Mouse (Mus musculus) heart, postnatal 0 days (tissue): ENCODE results near the gene 1810037I17Rik. TPM values are rescaled to one million over a fixed set of nuclear protein-coding genes. Genes with fewer than 3 reads are reported as not detected.

Source experiments
- ATAC-seq: fragments of 200-750 bp; cut with Nextera tagmentation; 2 replicates; pipeline ENCODE4 v1.8.0; 2017; ENCODE audit warnings: low read depth, moderate number of reproducible peaks, moderate library complexity; ENCODE audit not compliant: insufficient read depth
- DNase-seq: peaks from one replicate; pipeline ENCODE4 v3.0.0-alpha.2; 2016; ENCODE audit warnings: low spot score
- H3K27ac ChIP-seq: fragments of 300-500 bp; sonication (generic); 2 replicates; pipeline ENCODE4 v1.5.1; 2014; ENCODE audit warnings: low read depth, mild to moderate bottlenecking
- H3K27me3 ChIP-seq: fragments of 300-500 bp; sonication (generic); 2 replicates; pipeline ENCODE4 v1.6.1; 2014; ENCODE audit warnings: low read length, mixed read lengths; ENCODE audit not compliant: control insufficient read depth, insufficient read depth
- H3K36me3 ChIP-seq: fragments of 300-500 bp; sonication (generic); replicated peaks from 2 replicates; pipeline ENCODE4 v1.6.1; 2014; ENCODE audit warnings: low read length, mixed read lengths; ENCODE audit not compliant: control insufficient read depth, insufficient read depth
- H3K4me1 ChIP-seq: fragments of 300-500 bp; sonication (generic); 2 replicates; pipeline ENCODE4 v1.6.1; 2014; ENCODE audit warnings: antibody characterized with exemption; ENCODE audit not compliant: control insufficient read depth, insufficient read depth
- H3K4me2 ChIP-seq: fragments of 300-500 bp; sonication (generic); 2 replicates; pipeline ENCODE4 v1.6.1; 2014; ENCODE audit warnings: low read depth, mild to moderate bottlenecking, low read length, moderate library complexity
- H3K4me3 ChIP-seq: fragments of 300-500 bp; sonication (generic); 2 replicates; pipeline ENCODE4 v1.5.1; 2014; ENCODE audit warnings: low read depth, low read length
- H3K9ac ChIP-seq: fragments of 300-500 bp; sonication (generic); replicated peaks from 2 replicates; pipeline ENCODE4 v1.6.1; 2014; ENCODE audit warnings: low read depth, low read length, mixed read lengths
- H3K9me3 ChIP-seq: fragments of 300-500 bp; sonication (generic); replicated peaks from 2 replicates; pipeline ENCODE4 v1.6.1; 2016; ENCODE audit warnings: low read length; ENCODE audit not compliant: control insufficient read depth
- CTCF ChIP-seq: IDR thresholded peaks from 2 replicates; pipeline ENCODE4 v1.5.1; 2016; ENCODE audit warnings: antibody characterized with exemption, control low read depth, low read depth
- EP300 ChIP-seq: IDR thresholded peaks from 2 replicates; pipeline ENCODE4 v1.6.1; 2016; ENCODE audit warnings: antibody characterized with exemption, low read depth
- WGBS: fragments of 180-500 bp; shearing (Covaris S2); extraction: QIAGEN DNeasy Blood & Tissue Kit; methylation state at CpG from one replicate; pipeline ENCODE4 v1.1.7; 2014; 5-methylcytosine and 5-hydroxymethylcytosine counted together
- polyA plus RNA-seq: library from polyadenylated mRNA; unstranded; fragments of >200 nt; fragmentation: Nextera tagmentation; extraction: Ambion mirVana; gene quantifications from 2 replicates; pipeline ENCODE4 v1.2.1, GENCODE M21; 2015
- total RNA-seq: library from RNA; depleted of rRNA; stranded (reverse); fragments of >200 nt; gene quantifications from 2 replicates; pipeline ENCODE4 v1.2.3, GENCODE M21; 2014; ENCODE audit warnings: low replicate concordance

Gene 1810037I17Rik
- total and polyA plus RNA-seq, 2 experiments from 2014 or later, result 61.3 to 112 TPM

- TF ChIP-seq EP300, result no peak
- peak; percentile 65 for TF ChIP-seq CTCF
- no peaks in the 10 kb centered on the region for H3K27me3 ChIP-seq
Measured at GRCm38 (mm10) chr3:122939215-122939614, 15.2 kb downstream of the 1810037I17Rik start.

GRCm38 (mm10) chr3:122943387-122943890 lies 19.4 kb downstream of the 1810037I17Rik start:
- no peak for ATAC-seq
- WGBS, result 59% methylated on average over 6 of the region's 6 CpGs
- Histone ChIP-seq H3K36me3 (peaks cover 4% of the 10 kb centered on the region; the same call in 1 of the 2 replicates), H3K4me3 (no peak overlapping the region), H3K9ac (no peak overlapping the region), H3K4me2 (no peak overlapping the region), H3K27ac (no peak overlapping the region), H3K27me3 (no peaks in the 10 kb centered on the region), H3K9me3 (no peaks in the 10 kb centered on the region), H3K4me1 (0 out of 2 replicates have a peak, but pooled peaks cover 11% of the 10 kb centered on the region)
- no peak for DNase-seq
- no peak for TF ChIP-seq EP300
- TF ChIP-seq CTCF, result no peak

More at GRCm38 (mm10) chr3:122939215-122939614, 15.2 kb downstream of the 1810037I17Rik start:
- 35% methylated on average over 2 of the region's 2 CpGs for WGBS
- H3K9me3 ChIP-seq, result no peaks in the 10 kb centered on the region
- peak; percentile 47; the same call in 1 of the 2 replicates for ATAC-seq
- no peak overlapping the region for H3K27ac ChIP-seq
- no peak overlapping the region for H3K4me3 ChIP-seq
- DNase-seq, result peak; percentile 87
- 0 out of 2 replicates have a peak, but pooled peaks cover 11% of the 10 kb centered on the region for H3K4me1 ChIP-seq
- H3K4me2 ChIP-seq, result no peak overlapping the region
- no peaks in the 10 kb centered on the region for H3K36me3 ChIP-seq
- no peak overlapping the region for H3K9ac ChIP-seq

GRCm38 (mm10) chr3:122950129-122950528 lies 26.1 kb downstream of the 1810037I17Rik start:
- WGBS, result 66% methylated on average over 2 of the region's 2 CpGs
- H3K9me3 ChIP-seq, result no peaks in the 10 kb centered on the region
- H3K36me3 ChIP-seq, result peaks cover 37% of the 10 kb centered on the region

GRCm38 (mm10) chr3:122964301-122964700 lies 40.3 kb downstream of the 1810037I17Rik start:
- H3K4me2 ChIP-seq, result no peak overlapping the region
- no peak overlapping the region for H3K27ac ChIP-seq
- no peaks in the 10 kb centered on the region for H3K27me3 ChIP-seq
- no peaks in the 10 kb centered on the region for H3K9me3 ChIP-seq
- 75% methylated on average over 5 of the region's 5 CpGs for WGBS
- ATAC-seq, result no peak
- H3K4me1 ChIP-seq, result no peaks in the 10 kb centered on the region
- peaks cover 20% of the 10 kb centered on the region for H3K36me3 ChIP-seq
- H3K4me3 ChIP-seq, result no peak overlapping the region
- no peak for TF ChIP-seq CTCF
- TF ChIP-seq EP300, result no peak
- DNase-seq, result no peak
- no peak overlapping the region for H3K9ac ChIP-seq

More at GRCm38 (mm10) chr3:122950129-122950528, 26.1 kb downstream of the 1810037I17Rik start:
- H3K27me3 ChIP-seq, result no peaks in the 10 kb centered on the region
- no peak for ATAC-seq
- H3K4me2 ChIP-seq, result no peak overlapping the region
- TF ChIP-seq CTCF (peak; percentile 9; the same call in 1 of the 2 replicates), EP300 (no peak)
- no peak overlapping the region for H3K27ac ChIP-seq
- no peak overlapping the region for H3K4me3 ChIP-seq
- no peak for DNase-seq
- H3K4me1 ChIP-seq, result no peaks in the 10 kb centered on the region
- no peak overlapping the region for H3K9ac ChIP-seq

- DNase-seq (no peak), ATAC-seq (no peak)
- Histone ChIP-seq H3K36me3 (peaks cover 15% of the 10 kb centered on the region), H3K4me1 (no peaks in the 10 kb centered on the region), H3K9ac (no peak overlapping the region), H3K4me3 (no peak overlapping the region), H3K27me3 (no peaks in the 10 kb centered on the region), H3K9me3 (no peaks in the 10 kb centered on the region), H3K27ac (no peak overlapping the region), H3K4me2 (no peak overlapping the region)
- WGBS, result 90% methylated on average over 9 of the region's 9 CpGs
- TF ChIP-seq EP300, result no peak
- no peak for TF ChIP-seq CTCF
Measured at GRCm38 (mm10) chr3:122968391-122968790, 44.4 kb downstream of the 1810037I17Rik start.
